Mouse (Mus musculus): ENCODE results near the gene Samd4b. TPM values are rescaled to one million over a fixed set of nuclear protein-coding genes. Genes with fewer than 3 reads are reported as not detected.
A peak's percentile ranks its signal among the peaks of the same experiment; 100 is the strongest.

Samd4b gene
- polyA plus RNA-seq, 1 experiment, result 83.9 TPM

DNA sequence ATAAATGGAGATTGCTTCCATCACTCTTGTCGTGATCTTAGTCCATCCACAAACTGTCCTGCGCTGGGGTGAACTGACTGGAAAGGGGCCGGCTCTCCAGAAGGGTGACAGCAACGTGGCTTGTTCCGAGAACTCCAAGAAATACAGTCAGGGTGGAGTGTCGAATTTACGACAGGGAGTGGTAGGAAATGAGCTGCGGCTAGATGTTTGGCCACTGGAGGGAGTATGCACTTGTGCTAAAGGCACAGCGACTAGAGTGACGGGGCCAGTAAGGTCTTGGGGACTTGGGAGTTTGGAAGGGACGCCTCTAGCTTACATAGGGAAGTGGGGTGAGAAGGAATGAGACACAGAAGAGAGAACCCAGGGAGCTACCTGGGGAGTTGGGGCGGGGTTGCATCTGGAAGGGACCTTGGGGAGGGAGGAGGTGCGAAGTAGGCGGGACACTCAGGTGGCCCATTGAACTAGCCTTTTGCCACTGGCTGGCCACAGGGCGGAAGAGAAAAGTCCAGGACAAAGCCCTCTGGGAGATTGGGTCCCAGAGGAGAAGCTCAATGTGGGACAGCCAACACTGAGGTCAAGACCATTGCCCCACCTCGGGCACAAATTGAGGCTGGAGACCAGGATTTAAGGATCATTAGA, 160.9 kb downstream of the Samd4b start, which contains the start of gene Gmfg:
TSS of gene Gmfg (plus strand) at position 516 of the 639 bp plus-strand sequence.
- peak; percentile 91 for DNase-seq (ENCODE audit: low read depth)
- TF ChIP-seq CTCF (IDR thresholded peaks at IDR 0.05; ENCODE audit: borderline replicate concordance, extremely low read depth, insufficient read depth, insufficient read length), result peak; percentile 75; the same call in 1 of the 2 replicates
- no peak for TF ChIP-seq POLR2A (IDR thresholded peaks at IDR 0.05; ENCODE audit: borderline replicate concordance, extremely low read depth, insufficient read depth, insufficient read length, poor library complexity, severe bottlenecking)

DNA sequence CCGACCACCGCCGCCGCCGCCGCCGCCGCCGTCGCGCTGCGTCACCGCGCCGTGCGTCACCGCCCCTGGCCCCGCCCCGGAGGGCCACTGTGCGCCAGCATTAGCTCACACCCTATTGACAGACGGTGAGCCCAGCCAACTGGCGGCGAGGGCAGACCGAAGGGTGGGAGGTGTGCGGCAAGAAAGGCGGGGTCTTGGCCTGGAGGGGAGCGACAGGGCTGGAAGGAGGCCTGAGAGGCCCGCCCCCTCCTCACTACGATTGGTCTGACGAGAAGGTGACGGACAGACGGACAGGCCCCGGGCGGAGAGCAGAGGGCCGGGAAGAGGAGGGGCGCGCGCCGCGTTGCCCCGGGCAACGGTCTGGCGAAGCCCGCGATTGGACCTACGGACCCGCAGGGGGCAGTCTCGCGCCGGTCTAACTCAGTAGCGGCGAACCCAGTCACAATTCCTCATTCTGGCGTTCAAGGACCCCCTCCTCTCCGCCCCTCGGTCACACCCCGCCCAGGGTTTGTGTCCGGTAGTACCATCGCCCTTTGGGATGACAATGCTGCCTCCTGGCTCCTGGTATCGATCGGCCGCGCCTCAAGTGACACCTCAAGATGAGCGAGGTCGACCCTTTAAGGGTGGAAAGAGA, 161.6 kb downstream of the Samd4b start:
- TF ChIP-seq POLR2A (IDR thresholded peaks at IDR 0.05; ENCODE audit: borderline replicate concordance, extremely low read depth, insufficient read depth, insufficient read length, poor library complexity, severe bottlenecking) (peak; percentile 40; the same call in 1 of the 2 replicates), CTCF (IDR thresholded peaks at IDR 0.05; ENCODE audit: borderline replicate concordance, extremely low read depth, insufficient read depth, insufficient read length) (peak; percentile 74)
- DNase-seq (ENCODE audit: low read depth), result peak; percentile 100

DNA sequence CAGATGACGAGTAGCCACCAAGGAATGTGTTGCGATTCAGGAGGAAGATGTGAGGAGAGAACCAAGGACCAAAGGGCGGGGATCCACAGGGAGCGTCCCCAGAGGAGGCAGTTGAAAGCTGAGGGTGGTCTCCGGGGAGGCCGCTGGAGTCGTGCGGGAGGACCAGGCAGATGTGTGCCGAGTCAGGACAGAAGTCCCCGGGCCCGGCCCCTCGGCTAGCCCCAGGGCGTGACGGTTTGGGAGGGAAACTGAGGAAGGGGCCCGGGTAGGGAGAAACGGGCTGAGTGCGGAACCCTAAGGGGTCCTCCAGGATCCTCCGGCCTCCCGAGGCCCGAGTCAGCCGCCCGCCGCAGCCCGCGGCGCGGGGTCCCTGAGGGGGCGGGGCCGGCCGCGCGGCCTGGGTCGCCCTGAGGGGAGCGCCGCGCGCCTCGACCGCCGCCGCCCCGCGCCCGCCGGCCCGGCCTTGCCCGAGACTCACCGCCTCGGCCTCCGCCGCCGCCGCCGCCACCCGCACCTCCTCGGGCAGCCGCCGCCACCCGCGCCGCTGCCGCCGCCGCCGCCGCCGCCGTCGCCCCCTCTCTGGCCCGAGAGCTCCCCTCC, 162.2 kb downstream of the Samd4b start:
- DNase-seq (ENCODE audit: low read depth), result peak; percentile 18
- TF ChIP-seq CTCF (IDR thresholded peaks at IDR 0.05; ENCODE audit: borderline replicate concordance, extremely low read depth, insufficient read depth, insufficient read length), result no peak

DNA sequence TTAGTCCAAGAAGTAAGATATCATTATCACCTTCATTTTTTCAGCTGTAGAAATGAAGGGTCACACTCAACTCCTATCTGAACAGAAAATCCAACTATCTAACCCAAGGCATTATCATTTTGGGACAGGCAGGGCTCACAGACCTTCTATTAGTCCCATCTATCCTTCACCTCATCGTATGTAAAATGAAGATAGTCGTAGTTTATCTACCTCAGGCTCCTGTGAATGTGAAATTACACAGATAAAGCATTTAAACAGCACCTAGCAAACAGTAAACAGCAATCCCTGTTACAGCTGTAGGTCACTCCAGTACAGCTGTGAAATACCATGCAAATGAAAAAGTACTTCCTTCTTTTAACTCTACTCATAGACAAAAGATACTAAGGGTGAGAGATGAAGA, 165.7 kb downstream of the Samd4b start:
- DNase-seq (ENCODE audit: low read depth), result no peak
- TF ChIP-seq CTCF (IDR thresholded peaks at IDR 0.05; ENCODE audit: borderline replicate concordance, extremely low read depth, insufficient read depth, insufficient read length), result no peak

DNA sequence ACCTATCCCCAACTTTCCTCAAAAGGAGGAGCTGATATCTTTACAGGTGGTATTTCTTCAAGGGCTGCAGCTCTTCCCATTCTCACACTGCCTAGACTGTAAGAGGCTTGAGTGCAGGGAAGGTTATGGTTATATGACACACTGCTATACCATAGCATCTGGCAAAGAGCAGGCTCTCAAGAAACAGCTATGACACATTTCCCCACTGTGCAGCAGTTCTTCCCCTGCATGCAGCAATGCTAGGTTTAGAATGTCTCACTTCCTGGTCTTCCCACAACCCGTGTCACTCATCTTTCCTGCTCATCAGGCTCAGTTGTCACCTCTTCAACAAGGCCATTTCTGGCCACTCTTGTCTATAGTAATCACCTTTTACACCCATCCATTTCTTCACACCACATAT, 167.4 kb downstream of the Samd4b start:
- DNase-seq (ENCODE audit: low read depth), result no peak
- TF ChIP-seq CTCF (IDR thresholded peaks at IDR 0.05; ENCODE audit: borderline replicate concordance, extremely low read depth, insufficient read depth, insufficient read length), result no peak
- no peak for TF ChIP-seq POLR2A (IDR thresholded peaks at IDR 0.05; ENCODE audit: borderline replicate concordance, extremely low read depth, insufficient read depth, insufficient read length, poor library complexity, severe bottlenecking)

DNA sequence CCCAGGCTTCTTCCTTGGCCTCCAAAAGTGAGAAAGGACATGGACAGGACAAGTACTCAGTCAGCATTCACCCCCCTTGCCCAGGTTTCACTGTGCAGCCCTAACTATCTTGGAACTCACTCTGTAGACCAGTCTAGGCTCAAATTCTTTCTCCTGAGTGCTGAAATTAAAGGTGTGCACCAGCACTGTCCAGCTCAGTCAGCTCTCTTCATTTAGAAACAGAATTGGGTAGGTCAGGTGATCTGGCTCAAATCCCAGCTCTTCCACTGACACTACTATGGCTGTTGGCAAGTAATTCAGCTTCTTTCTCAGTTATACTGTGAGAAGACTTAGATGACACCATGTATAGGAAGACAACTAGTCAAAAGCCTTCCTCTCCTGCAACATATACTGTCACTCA, 170.2 kb downstream of the Samd4b start:
- DNase-seq (ENCODE audit: low read depth), result no peak
- TF ChIP-seq POLR2A (IDR thresholded peaks at IDR 0.05; ENCODE audit: borderline replicate concordance, extremely low read depth, insufficient read depth, insufficient read length, poor library complexity, severe bottlenecking) (no peak), CTCF (IDR thresholded peaks at IDR 0.05; ENCODE audit: borderline replicate concordance, extremely low read depth, insufficient read depth, insufficient read length) (no peak)

DNA sequence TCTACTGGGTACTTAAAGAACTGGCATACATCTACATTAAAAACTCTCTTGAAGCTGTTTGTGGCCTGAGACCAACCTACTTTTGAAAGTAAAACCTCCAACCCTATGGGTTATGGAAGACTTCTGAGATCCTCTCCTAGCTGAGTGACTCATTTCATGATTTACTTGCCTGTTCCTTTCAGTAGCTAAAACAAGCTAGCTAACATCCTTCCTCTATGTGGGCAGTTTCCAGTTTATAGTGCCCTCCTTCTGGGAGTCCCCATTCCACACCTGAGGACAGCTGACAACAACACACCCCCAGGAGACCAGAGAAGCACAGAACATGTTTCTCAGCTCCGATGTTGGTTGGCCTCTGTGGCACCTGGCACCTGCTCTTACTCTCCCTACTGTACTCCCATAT, 174.9 kb downstream of the Samd4b start:
- no peak for DNase-seq (ENCODE audit: low read depth)
- TF ChIP-seq CTCF (IDR thresholded peaks at IDR 0.05; ENCODE audit: borderline replicate concordance, extremely low read depth, insufficient read depth, insufficient read length) (no peak), POLR2A (IDR thresholded peaks at IDR 0.05; ENCODE audit: borderline replicate concordance, extremely low read depth, insufficient read depth, insufficient read length, poor library complexity, severe bottlenecking) (no peak)

DNA sequence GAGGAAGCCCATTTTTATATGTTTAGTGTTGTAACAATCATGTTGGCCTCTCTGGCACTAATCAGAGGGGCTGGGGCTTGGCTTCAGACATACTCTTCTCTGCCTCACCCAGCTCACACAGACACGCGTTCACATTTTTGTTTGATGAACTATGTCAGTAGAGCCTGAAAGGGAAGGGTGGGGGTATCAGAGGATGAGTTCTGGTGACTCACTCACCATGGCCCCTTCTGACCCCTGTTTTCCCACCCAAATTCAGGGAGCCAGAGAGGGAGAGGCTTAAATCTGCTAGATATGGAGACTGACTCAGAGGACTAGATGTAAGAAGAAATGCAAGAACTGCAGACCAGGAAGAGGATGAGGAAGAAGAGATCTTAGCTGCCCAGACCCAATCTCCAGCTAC, 178.5 kb downstream of the Samd4b start:
- TF ChIP-seq POLR2A (IDR thresholded peaks at IDR 0.05; ENCODE audit: borderline replicate concordance, extremely low read depth, insufficient read depth, insufficient read length, poor library complexity, severe bottlenecking), result no peak
- TF ChIP-seq CTCF (IDR thresholded peaks at IDR 0.05; ENCODE audit: borderline replicate concordance, extremely low read depth, insufficient read depth, insufficient read length), result no peak

DNA sequence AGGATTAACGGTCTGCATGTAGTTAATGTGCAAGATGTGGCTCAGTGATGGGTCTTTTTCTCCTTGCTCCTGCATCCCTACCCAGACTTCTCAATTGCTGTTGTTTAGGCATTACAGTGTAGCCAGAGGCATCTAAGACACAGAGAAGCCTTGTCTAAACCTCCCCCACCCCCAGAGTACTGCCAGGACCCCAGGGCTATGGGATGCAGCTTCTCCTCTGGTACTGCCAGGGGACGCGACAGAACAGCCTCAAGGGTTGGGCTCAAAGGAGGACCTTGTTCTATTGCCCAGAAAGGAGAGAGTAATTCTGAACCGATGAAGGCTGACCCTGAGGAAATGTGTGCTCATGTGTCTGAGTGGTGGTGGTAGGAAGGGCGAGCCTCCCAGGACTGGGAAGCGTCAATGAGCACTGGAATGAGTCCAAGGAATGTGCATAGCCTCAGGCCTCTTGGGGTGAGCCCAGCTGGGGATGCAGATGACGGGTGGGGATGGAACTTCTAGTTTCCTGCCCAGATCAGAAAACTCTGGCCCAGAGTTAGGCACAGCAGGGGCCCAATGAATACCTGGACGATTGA, 179.8 kb downstream of the Samd4b start:
- DNase-seq (ENCODE audit: low read depth), result peak; percentile 6

More for the DNA sequence above, 178.5 kb downstream of the Samd4b start:
- no peak for DNase-seq (ENCODE audit: low read depth)

DNA sequence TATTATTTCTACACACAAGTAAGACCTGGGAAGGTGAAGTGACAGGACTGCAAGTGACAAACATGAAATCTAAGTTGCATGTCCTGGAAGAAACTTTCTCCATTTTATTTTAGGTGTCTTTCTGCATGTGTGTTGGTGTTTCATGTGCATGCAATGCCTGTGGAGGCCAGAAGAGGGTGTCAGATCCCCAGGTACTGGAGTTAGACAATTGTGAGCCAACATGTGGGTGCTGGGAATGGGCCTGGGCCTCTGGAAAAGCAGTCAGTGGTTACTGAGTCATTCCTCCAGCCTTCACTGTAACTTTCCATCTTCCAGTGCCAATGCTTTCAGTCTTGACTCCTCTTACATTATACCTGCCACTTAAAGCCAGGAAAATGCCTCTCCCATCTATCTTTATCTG, 180.6 kb downstream of the Samd4b start:
- no peak for TF ChIP-seq POLR2A (IDR thresholded peaks at IDR 0.05; ENCODE audit: borderline replicate concordance, extremely low read depth, insufficient read depth, insufficient read length, poor library complexity, severe bottlenecking)
- peak; percentile 17; the same call in 1 of the 2 replicates for TF ChIP-seq CTCF (IDR thresholded peaks at IDR 0.05; ENCODE audit: borderline replicate concordance, extremely low read depth, insufficient read depth, insufficient read length)
- DNase-seq (ENCODE audit: low read depth), result no peak

More for the DNA sequence above, 179.8 kb downstream of the Samd4b start:
- TF ChIP-seq CTCF (IDR thresholded peaks at IDR 0.05; ENCODE audit: borderline replicate concordance, extremely low read depth, insufficient read depth, insufficient read length) (no peak), POLR2A (IDR thresholded peaks at IDR 0.05; ENCODE audit: borderline replicate concordance, extremely low read depth, insufficient read depth, insufficient read length, poor library complexity, severe bottlenecking) (no peak)

DNA sequence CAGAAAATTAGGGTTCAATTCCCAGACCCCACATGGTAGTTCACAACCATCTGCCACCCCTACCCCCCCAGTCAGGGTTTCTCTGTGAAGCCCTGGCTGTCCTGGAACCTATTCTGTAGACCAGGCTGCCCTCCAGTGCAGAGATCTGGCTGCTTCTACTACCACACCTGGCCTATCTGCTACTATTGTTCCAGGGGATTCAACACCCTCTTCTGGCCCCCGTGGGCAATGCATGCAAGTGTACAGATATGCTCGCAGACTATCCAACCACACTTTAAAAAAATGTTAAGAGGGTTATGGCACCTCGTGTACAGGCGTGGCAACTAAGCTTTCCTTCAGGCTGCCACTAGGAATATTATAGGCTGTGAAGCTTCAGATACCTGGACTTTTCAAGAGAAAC, 185.1 kb downstream of the Samd4b start:
- no peak for DNase-seq (ENCODE audit: low read depth)
- TF ChIP-seq CTCF (IDR thresholded peaks at IDR 0.05; ENCODE audit: borderline replicate concordance, extremely low read depth, insufficient read depth, insufficient read length) (no peak), POLR2A (IDR thresholded peaks at IDR 0.05; ENCODE audit: borderline replicate concordance, extremely low read depth, insufficient read depth, insufficient read length, poor library complexity, severe bottlenecking) (no peak)

All from brain, embryonic 14.5 days (tissue).